Mouse (Mus musculus) bone marrow, adult 2 months (tissue): ENCODE measurements at regions not wholly inside any gene's neighbourhood (a gene's known extent, or its start where the extent isn't known, plus 50 kb on each side); places are given as distances from the start of the nearest gene placed in this dataset.

Experiments used
- CTCF ChIP-seq: fragments of 200-500 bp; IDR thresholded peaks from 2 replicates; pipeline ENCODE4 v1.5.1; 2011; ENCODE audit warnings: low read length, control low read depth; ENCODE audit not compliant: control insufficient read depth, insufficient read depth
- POLR2A ChIP-seq: fragments of 200-500 bp; IDR thresholded peaks from 2 replicates; pipeline ENCODE4 v1.6.1; 2011; ENCODE audit warnings: low read depth, mild to moderate bottlenecking, control low read depth, low read length, borderline replicate concordance; ENCODE audit not compliant: control insufficient read depth

GRCm38 (mm10) chr19:56102454-56103080, 184.4 kb upstream of the Habp2 start:
- no peak for TF ChIP-seq POLR2A
- TF ChIP-seq CTCF: no peak
